20 mouse cellular contexts compared by ENCODE assay signal in genomic region chr16:91852753-91853152, GRCm38 (mm10).
DNase-seq lines count a peak whose midpoint lies in the region; ATAC-seq lines count a peak whose summit lies in the region.
"Had no signal": no experiment of that assay in that cellular context is flagged by ENCODE, and none has a peak within 500 bp of the region (broad histone marks: within the 10 kb centered on the region; RNA-seq: fewer than 3 reads in every experiment).

No protein-coding gene starts in this region.

- peaks cover 76% of the 10 kb centered on the region for H3K36me3 ChIP-seq in heart, embryonic 12.5 days
- H3K36me3 ChIP-seq in megakaryocyte, embryonic 14.5 days (replicated peaks; ENCODE audit: low read length) = peaks cover 95% of the 10 kb centered on the region
- H3K36me3 ChIP-seq in liver, embryonic 12.5 days = peaks cover 97% of the 10 kb centered on the region

- H3K9me3 ChIP-seq in heart, embryonic 12.5 days (replicated peaks) = no peaks in the 10 kb centered on the region
- no peaks in the 10 kb centered on the region for H3K9me3 ChIP-seq in megakaryocyte, embryonic 14.5 days
- H3K9me3 ChIP-seq in liver, embryonic 12.5 days (replicated peaks) = no peaks in the 10 kb centered on the region
- H3K9me3 ChIP-seq: forebrain, embryonic 12.5 days; limb, embryonic 13.5 days; neural tube, embryonic 13.5 days had no signal

- WGBS in heart, embryonic 12.5 days = 76% methylated on average over 10 of the region's 10 CpGs
- 58% methylated on average over 10 of the region's 10 CpGs for WGBS in liver, embryonic 12.5 days (ENCODE audit: insufficient replicate concordance)

- no peak overlapping the region for H3K4me2 ChIP-seq in heart, embryonic 12.5 days
- H3K4me2 ChIP-seq in liver, embryonic 12.5 days = no peak overlapping the region
- H3K4me2 ChIP-seq: forebrain, embryonic 12.5 days; limb, embryonic 13.5 days; midbrain, embryonic 11.5 days; neural tube, embryonic 13.5 days had no signal

- no peaks in the 10 kb centered on the region for H3K27me3 ChIP-seq in heart, embryonic 12.5 days (replicated peaks)
- peaks cover 75% of the 10 kb centered on the region for H3K27me3 ChIP-seq in megakaryocyte, embryonic 14.5 days (replicated peaks)
- H3K27me3 ChIP-seq in liver, embryonic 12.5 days (replicated peaks) = 0 out of 2 replicates have a peak, but pooled peaks cover 4% of the 10 kb centered on the region
- H3K27me3 ChIP-seq: forebrain, embryonic 12.5 days; limb, embryonic 13.5 days; neural tube, embryonic 13.5 days; Patski had no signal

- ATAC-seq in heart, embryonic 12.5 days (ENCODE audit: insufficient number of reproducible peaks, low FRiP score) = no peak
- no peak for ATAC-seq in megakaryocyte, adult 5-6 weeks (ENCODE audit: poor library complexity, severe bottlenecking)
- peak; percentile 58 for ATAC-seq in liver, embryonic 12.5 days
- ATAC-seq in frontal cortex, adult (ENCODE audit: low TSS enrichment) = no peak
- ATAC-seq: lung, postnatal 0 days; Patski had no signal

- H3K9ac ChIP-seq in heart, embryonic 12.5 days = no peak overlapping the region
- H3K9ac ChIP-seq in liver, embryonic 12.5 days = no peak overlapping the region
- H3K9ac ChIP-seq: forebrain, embryonic 12.5 days; limb, embryonic 13.5 days; neural tube, embryonic 13.5 days had no signal

- H3K4me3 ChIP-seq in heart, embryonic 12.5 days = no peak overlapping the region
- peak overlapping the region; percentile 60 for H3K4me3 ChIP-seq in megakaryocyte, embryonic 14.5 days (replicated peaks)
- H3K4me3 ChIP-seq in liver, embryonic 12.5 days = no peak overlapping the region
- H3K4me3 ChIP-seq: forebrain, embryonic 12.5 days; limb, embryonic 13.5 days; neural tube, embryonic 13.5 days had no signal

- DNase-seq in heart, adult 8-10 months (ENCODE audit: low spot score) = no peak
- no peak for DNase-seq in Muller cell, postnatal 12 days (ENCODE audit: inconsistent ontology term)
- DNase-seq: B cell, adult 2 months; cerebellum, postnatal 10 days; embryo, embryonic 11 days; gastrocnemius, postnatal 14 days; kidney, adult 2 months; kidney, postnatal 36 days; thymus, postnatal 4 days had no signal

- H3K27ac ChIP-seq in heart, embryonic 12.5 days (ENCODE audit: poor library complexity, severe bottlenecking) = peak overlapping the region; percentile 37; the same call in 1 of the 2 replicates
- H3K27ac ChIP-seq in liver, embryonic 12.5 days = no peak overlapping the region
- H3K27ac ChIP-seq: forebrain, embryonic 12.5 days; limb, embryonic 13.5 days; neural tube, embryonic 13.5 days had no signal

- peaks cover 12% of the 10 kb centered on the region for H3K4me1 ChIP-seq in heart, embryonic 12.5 days (replicated peaks)
- peaks cover 39% of the 10 kb centered on the region for H3K4me1 ChIP-seq in megakaryocyte, embryonic 14.5 days
- H3K4me1 ChIP-seq in liver, embryonic 12.5 days = peaks cover 14% of the 10 kb centered on the region
- H3K4me1 ChIP-seq: forebrain, embryonic 12.5 days; neural tube, embryonic 13.5 days had no signal
